Mouse (Mus musculus): ENCODE data around the gene Fmnl2.

DNA sequence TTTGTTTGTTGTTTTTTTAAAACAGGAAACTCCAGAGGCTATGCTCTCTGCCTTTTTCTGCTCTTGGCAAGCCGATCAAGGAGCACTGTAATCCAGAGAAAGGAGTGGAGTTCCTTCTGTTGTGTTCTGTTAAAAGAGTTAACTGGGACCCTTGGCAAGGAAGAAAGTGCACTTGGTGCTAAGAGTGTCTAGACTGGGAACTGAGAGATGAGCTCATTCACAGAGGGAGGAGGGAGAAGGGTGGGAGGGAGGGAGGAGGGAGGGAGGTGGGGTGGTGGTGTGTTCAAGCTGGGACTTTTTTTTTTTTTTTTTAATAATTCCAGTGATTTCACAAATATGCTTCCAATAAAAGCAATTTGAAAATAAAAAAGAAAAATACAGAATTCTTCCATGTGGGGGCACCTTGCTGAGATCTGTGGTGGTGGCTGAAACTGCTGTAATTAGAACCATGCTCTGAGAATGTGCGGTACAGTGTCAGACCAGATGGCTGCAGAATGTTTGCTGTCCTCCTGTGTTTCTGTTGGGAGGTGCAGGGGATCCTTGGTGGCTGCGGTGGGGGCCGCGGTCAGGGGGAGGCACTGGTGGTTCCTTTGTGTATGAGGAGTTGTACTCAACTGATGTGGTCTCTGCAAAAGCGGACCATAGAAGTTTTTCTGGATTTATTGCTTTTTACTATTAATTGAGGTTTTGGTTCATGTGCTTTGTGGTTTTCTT lies 43.8 kb downstream of the Fmnl2 start:
- TF ChIP-seq CTCF (conservative IDR thresholded peaks at IDR 0.05; ENCODE audit: insufficient read depth, insufficient read length, low read depth, low read length) (no peak), POLR2A (IDR thresholded peaks at IDR 0.05; ENCODE audit: low read depth, low read length) (no peak)

All from kidney, adult 2 months (tissue).